Mouse (Mus musculus) lung, adult 2 months (tissue): ENCODE data around the gene Olig2.

Source experiments
- CTCF ChIP-seq: fragments of 200-500 bp; IDR thresholded peaks from 2 replicates; pipeline ENCODE4 v1.5.1; 2011; ENCODE audit warnings: mild to moderate bottlenecking, low read length, control low read depth; ENCODE audit not compliant: insufficient read depth
- POLR2A ChIP-seq: fragments of 200-500 bp; IDR thresholded peaks from 2 replicates; pipeline ENCODE4 v1.6.1; 2011; ENCODE audit warnings: low read depth, mild to moderate bottlenecking, control low read depth, low read length, borderline replicate concordance; ENCODE audit errors: extremely low read depth

DNA sequence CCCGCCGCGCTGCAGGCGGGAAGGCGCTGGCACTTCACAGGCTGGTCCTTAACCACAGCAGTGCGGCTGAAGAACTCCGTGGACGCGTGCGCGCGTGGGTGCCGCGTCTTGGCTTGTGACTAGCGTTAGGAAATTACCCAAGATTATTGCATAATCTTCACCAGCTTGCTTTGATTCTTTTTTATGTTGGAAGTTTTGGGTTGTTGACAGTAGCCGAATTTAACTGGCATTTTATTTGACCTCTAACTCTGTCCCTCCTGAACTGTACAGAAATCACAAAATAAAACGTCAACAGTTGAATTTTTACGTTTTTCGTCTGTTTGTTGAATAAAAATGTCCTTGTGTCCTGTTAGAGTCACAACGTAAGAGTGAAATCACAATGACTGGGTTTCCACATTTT is 46.4 kb downstream of the Olig2 start:
- TF ChIP-seq POLR2A (no peak), CTCF (no peak)
